Mouse (Mus musculus) spleen, embryonic (tissue): ENCODE measurements around the gene Mrpl47.
"Not testable (repeated sequence)": the region's sequence is repeated elsewhere in the genome, so short reads cannot be mapped to it uniquely, and the experiment has no call there.

Source experiments
- CTCF ChIA-PET: fragments of 350-600 bp; sonication (Branson Sonifier 250); formaldehyde crosslinking; loops from one replicate; lab custom pipeline; 2022; lab: Charles Lee

The Mrpl47 gene

DNA sequence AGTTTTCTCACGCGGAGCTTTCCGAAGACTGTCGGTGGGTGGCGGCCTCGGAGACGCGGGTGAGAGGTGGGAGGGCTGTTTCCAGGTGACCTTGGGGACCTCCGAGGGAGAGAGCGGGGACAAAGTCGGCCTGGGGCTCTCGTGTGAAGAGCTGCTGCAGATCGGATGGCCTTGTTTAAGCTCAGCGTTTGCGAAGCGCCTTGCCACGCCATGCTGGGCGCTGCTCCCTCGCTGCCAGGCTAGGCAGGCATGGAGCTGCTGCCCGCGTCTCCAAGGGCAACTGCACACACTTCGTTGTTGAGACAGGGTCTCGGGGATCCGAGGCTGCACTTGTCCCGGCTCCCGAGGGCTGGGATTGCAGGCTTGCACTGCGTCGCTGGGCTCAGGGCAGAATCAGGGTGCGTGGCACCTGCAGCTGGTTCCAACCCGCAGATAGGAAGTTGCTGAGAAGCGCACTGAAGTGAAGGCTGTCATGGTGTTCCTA, at the start of gene Mrpl47:
Gene Mrpl47, minus strand, starts transcription at position 434 of the 484 bp plus-strand sequence.
- CTCF ChIA-PET, result interaction anchor here (1.2 kb wide), 1 partner anchor 27 kb away, joined by 3 read pairs; no protein-coding TSS in a partner anchor

DNA sequence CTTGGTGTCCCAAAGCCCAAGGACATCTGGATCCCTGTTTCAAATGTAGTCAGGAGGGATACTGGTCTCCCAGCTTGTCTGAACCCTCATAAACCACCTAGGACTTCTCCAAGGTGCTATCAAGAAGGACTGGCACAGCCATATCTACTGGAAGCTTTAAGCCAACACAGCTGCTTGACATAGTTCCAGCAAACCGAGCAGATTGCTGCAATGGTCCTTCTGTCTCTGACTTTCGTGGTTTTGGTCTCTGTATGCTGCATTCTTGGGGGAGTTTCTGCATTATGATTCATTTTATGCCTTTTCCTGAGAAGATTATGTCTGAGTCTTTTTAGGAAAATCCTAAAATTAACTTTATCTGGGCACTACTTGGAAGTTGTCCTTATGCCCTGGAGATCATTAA, 33.4 kb upstream of the Mrpl47 start:
- CTCF ChIA-PET, result no interaction called here

DNA sequence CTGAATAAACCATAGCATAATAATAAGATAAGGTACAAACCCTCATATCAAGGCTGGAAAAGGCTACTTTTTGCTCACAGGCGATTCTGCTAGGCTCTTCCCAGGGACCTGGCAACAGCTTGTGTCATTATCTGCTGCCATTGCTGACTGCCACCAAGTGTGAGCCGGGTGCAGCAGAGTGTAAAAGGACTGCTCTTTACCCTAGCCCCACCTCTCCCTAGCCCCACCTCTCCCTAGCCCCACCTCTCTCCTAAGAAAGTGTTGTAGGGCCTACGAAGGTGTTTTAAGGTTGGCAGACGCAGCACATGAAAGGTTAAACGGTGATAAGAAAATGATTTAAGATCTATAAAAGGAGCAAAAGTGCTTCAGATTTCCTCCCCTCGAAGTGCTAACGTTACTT, 26.5 kb upstream of the Mrpl47 start:
- CTCF ChIA-PET, result no interaction called here

DNA sequence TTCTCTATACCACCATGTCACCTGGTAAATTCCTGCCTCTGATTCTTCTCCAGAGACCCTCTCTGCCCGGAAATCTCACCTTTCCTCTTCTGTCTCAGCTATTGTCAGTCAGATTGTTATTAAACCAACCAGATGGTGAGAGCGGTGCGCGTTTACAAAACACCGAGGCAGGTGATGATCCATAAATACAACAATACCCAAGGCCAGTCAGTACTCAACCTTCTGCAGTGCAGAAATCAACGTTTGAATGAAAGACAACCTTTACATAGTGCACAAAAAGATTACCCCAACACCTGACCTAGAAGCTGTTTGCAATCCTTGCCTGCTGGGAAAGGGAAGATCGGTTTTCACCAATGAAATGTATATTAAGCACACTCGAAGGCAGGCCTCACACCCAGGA, 25.6 kb upstream of the Mrpl47 start:
- CTCF ChIA-PET, result no interaction called here

DNA sequence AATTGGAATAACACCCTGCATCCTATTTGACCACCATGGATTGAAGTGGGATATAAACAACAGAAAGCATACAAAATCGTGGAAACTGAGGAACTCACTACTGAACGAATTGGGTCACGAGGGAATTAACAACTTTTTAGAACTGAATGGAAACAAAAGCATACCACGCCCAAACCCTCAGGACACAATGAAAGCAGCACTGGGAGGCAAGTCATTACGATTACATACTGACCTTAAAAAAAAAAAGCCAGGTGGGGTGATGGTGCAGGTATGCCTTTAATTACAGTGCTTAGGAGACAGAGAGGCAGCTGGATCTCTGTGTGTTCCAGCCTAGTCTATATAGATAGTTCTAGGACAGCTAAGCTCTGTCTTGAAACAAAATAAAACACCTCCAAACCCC, 21.8 kb upstream of the Mrpl47 start:
- CTCF ChIA-PET, result no interaction called here

DNA sequence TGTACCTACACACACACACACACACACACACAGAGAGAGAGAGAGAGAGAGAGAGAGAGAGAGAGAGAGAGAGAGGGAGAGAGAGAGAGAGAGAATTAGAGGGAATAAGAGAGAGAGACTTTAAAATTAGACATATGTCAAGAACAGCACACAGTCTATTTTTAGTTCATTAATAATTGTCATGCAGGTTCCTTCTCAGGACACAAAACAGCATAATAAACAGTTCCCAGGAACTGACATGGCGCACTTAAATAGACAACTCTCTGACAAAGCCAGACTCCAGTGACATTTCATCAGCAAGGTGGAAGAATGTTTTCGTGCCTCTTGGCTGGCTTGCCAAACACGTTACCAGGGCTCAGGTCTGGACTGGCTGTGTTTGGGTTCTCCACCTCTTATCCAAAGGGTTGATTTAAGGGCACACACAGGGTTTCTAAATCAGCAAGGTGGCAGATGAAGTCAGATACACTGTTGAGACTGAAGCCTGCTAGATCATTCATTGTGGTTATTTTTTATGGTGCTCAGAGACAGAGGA, 17.0 kb upstream of the Mrpl47 start:
- CTCF ChIA-PET, result no interaction called here

DNA sequence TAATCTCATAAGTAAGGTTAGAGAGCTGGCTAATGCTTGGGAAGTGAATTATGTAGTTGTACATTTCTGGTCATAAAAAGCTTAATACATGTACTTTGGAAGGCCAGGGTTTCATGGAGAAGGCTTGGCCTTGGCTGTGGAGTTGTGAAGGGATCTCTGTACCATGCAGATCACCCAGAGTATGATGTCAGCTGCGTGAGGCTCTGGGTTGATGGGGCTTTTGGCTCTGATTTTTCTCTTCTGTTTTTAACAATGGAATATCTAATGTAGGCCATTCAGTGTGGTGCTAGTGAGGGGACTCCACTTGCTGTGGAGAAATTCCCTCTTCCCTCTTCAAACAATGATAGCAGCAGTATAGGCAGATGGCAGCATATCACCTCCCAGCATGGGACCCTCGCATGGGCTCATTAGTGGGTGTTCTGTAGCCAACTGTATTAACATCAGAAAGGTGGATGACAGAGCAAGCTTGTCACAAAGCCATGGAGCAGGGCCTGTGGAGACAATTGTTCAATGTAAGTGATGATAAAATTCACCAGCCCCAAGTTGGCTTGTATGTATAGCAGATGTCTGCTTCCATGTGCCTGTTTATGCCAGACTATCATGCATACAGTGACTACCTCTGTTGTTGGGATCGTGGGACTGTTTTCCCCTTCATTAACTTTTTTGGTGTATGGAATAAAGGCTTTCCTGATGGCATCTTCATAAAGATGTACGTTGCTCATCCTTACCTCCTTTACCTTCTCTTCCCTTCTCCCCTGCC, 12.6 kb upstream of the Mrpl47 start:
- CTCF ChIA-PET, result no interaction called here

DNA sequence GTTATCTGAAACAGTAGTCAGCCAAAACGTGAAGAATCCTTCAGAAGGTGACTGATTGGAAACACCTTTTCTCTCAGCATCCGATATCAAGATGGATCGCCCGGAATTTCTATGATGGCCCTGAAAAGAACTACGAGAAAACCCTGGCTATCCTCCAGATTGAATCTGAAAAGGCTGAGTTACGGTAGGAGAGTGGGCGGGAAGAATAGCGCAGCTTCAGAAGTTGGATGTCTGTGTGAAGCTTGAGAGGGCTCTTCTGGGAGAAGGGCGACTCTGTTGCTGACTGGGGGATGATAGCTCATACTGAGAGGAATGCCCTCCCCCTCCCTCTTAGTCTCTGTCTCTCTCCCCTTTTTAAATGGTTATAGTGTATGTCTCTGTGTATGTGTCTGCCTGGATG, 11.0 kb upstream of the Mrpl47 start:
- CTCF ChIA-PET, result no interaction called here

DNA sequence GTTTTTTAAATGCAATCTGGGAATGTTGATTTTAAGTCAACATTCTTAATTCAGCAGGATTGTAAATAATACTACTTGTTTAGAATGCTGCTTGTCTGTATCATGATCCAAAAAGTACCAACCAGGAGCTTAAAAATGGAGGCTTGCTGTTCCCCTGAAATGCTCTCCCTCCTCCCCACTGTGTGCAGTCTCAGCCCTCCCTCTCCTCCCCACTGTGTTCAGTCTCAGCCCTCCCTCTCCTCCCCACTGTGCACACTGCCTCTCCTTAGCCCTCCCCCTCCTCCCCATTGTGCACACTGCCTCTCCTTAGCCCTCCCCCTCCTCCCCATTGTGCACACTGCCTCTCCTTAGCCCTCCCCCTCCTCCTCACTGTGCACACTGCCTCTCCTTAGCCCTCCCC, 8.0 kb upstream of the Mrpl47 start:
- CTCF ChIA-PET, result not testable (repeated sequence)

DNA sequence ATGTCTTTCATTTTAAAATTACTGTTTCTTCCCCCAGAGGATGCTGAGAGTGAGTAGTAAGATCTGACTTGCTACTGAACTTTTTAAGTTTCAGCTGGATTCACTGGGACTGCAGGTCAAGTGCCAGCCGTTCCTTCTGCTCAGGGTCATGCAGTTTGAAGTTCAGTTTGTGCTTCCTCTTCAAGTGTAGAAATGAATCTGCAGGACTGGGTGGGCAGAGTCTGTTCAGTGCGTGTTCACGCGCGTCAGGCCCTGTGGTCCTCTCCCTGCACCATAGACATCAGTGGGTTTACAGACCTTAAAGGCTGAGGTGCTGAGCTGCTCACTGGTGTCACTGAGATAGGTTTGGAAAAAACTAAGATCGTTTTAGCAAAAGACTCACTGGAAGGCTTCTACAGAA, 7.6 kb upstream of the Mrpl47 start:
- CTCF ChIA-PET, result no interaction called here

DNA sequence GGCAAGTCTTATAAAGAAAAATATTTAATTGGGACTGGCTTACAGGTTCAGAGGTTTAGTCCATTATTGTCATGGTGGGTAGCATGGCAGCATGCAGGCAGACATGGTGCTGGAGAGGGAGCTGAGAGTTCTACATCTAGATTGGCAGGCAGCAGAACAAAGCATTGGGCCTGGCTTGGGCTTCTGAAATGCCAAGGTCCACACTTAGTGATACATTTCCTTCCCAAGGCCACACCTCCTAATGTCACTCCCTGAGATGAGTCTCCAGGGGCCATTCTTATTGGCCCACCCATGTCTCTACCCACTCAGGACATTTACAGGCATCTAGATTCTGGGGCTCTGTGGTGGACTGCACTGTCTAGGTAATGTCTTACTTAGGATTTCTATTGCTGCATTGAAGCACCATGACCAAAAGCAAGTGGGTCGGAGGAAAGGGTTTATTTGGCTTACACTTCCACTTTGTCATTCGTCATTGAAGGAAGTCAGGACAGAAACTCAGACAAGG, 4.9 kb upstream of the Mrpl47 start:
- CTCF ChIA-PET, result no interaction called here

DNA sequence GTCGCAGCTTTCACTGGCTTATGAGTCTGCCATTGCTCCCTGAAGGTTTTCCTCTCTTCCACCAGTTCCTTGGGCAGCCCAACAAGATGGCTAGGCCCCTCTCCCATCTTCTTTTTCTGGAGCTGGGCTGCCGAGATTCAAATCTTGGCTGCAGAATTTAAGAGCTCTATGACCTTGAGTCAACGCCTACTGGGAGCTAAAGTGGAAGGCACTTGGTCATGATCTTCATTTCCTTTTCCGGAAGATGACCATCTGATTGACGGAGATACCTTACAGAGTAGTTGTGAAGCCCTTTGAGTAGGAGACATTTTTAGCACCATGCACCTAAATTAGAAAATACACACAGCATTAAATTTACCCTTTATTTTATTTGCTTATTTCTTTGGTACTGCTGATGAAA, 1.1 kb upstream of the Mrpl47 start:
- CTCF ChIA-PET, result no interaction called here

DNA sequence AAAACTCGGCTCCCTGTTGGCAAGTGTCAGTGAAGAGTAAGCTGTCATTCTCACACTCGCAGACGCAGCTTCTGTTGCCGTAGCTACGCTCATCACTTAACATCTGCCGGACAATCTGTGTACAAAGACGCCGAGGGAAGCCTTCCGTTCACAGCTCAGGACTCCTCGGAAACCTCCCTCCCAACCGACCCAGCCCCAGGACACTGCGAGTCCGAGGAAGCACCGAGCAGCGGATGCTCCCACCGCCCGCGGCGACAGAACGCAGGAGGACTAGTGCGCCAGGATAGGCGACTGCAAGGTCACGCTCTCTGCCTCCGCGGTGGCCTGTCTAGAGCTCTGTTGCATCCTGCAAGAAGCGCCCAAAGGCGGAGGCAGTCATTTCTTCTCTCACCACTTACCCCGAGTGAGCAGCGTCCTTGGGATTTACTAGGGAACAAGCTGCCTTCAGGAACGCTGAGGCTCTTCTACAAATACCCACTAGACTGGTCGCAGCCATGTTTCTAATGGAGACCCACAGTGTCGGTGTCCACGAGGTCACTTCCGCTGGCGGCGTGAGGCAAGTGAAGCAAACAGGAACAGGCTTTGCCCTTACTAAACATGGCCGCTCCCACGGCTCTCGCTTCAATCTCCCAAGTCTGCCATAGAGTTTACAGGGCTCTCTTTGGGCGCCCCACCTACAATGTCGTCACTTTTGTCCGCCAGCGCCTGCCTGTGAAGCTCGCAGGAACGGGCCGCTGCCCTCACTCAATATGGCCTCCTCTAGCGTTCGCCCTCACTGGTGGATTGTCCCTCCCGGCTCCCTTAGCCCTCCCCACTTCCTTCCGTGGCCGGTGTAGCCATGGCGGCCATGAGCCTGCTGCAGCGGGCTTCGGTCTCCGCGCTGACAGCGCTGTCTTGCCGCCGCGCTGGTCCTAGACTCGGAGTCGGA, 897 bp downstream of the Mrpl47 start, which contains the start of gene Ndufb5:
Gene Ndufb5, plus strand, starts transcription at position 747 of the 928 bp plus-strand sequence.
- CTCF ChIA-PET, result interaction anchor here (1.2 kb wide), 1 partner anchor 27 kb away, joined by 3 read pairs; no protein-coding TSS in a partner anchor

DNA sequence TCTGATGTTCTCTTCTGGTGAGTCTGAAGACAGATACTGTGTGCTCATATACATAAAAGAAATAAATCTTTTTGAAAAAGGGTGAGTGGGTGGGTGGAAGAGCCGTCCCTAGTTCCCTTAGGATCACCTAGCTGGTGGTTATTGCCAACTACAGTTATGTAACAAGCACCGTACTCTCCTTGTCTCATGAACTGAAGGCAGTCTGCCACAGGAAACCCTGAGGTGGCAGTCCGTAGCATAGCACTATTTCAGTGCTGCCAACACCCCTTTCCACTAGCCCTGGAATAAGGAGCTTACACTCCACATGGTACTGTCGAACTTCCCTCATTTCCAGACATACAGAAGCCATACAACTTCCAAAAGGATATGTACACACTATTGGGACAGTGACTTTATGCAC, 9.5 kb downstream of the Mrpl47 start:
- CTCF ChIA-PET, result no interaction called here

DNA sequence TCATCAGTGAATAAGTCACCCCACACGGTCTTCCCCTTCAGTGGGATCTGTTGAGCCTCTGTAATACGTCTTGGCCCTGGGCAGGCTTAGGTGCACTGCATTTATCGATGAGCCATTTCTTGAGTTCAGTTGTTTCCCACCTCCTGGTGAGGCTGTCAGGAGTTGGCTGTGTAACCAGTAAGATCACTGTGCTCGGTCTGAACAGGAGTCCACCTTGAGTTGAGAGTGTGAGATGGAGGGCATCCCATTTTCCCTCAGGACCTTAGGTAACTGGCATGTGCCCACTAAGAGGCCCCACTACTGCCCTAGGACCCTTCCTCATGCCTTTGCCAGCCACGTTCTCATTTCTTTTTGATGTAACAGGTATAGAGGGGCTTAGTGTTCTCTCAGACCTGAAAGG, 11.5 kb downstream of the Mrpl47 start:
- CTCF ChIA-PET, result no interaction called here

DNA sequence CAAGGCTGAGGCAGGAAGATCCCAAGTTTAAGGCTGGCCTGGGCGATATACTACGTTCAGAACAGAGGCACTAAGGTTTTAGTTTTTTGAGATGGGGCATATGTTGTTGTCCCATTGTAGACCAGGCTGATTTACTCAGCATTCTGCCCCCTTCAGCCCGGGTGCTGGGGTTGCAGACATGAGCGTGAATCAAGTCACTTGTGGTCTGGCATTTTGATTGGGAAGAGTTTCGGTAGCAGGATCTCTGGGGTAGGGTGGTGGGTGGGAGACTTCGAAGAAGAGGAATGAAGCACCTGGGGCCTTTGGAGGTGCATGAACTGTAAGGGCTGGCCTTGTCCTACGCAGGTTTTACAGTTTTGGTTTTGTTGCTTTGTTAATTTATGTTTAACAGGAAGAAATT, 13.2 kb downstream of the Mrpl47 start:
- CTCF ChIA-PET, result no interaction called here

DNA sequence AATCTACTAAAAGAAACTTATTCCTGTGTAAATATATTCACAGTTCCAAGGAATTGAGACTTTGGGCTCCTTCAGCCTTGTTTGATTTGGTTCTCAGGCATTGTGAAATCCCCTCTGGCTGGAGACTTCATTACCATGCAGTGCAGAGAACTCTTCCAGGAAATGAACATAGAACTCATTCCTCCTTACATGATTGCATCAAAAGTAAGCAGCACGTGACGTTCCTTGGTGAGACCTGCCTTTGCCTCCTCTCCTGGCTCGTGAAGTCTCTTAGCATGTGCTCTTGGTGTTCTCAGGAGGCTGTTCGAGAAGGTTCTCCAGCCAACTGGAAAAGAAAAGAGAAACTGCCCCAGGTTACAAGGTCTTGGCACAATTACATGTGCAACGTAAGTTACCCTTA, 19.1 kb downstream of the Mrpl47 start:
- CTCF ChIA-PET, result no interaction called here

DNA sequence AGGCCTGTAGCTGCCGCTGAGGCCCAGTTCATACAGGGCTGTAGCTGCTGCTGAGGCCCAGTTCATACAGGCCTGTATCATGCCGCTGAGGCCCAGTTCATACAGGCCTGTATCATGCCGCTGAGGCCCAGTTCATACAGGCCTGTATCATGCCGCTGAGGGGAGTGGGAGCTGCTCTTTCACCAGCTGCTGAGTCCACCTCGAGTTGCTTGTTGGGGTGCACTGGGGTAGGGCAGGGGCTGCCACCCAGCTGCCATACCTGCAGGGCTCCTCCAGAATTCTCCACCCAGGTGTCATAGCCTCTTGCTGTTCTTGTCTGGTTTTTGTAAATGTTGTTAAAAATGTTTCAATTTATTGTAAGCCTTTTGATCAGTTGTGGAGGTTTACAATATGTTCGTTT, 20.0 kb downstream of the Mrpl47 start:
- CTCF ChIA-PET, result not testable (repeated sequence)

DNA sequence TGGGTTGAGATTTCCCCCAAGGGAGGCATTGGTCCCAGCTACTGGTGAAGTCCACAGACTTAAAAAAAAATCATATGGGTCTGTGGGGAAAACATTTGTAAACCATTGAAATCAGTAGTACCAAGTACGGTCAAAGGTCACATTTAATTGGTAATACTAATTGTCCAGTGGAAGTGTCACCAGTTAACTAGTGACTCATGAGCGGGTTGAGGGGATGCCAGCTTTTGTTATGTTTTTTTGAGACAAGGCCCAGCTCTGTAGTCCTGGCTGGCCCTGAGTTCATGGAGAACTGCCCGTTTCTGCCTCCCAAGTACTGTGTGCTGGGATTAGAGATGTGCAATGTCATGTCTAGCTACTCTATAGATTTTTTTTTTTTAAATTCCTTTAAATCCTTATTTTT, 23.7 kb downstream of the Mrpl47 start:
- CTCF ChIA-PET, result interaction anchor here (0.6 kb wide), 1 partner anchor 10 kb away, joined by 3 read pairs; no protein-coding TSS in a partner anchor

DNA sequence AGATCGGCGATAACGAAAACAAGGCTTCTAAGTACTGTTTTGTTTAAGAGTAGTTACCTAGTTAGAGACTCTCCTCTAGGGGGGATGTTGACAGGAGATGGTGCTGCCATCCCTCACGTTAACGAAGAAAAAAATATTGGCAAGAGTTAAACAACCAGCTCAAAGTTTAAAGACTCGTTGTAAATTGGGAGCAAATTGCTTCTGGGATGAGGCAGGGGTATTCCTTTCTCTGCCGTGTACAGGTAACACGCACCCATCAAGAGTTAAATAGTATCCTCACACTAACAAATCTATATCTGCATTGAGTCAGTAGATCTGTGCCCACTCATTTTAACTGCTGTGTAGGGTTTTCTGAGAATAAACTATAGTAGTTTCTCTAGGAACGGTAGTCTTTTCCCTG, 28.0 kb downstream of the Mrpl47 start:
- CTCF ChIA-PET, result no interaction called here

DNA sequence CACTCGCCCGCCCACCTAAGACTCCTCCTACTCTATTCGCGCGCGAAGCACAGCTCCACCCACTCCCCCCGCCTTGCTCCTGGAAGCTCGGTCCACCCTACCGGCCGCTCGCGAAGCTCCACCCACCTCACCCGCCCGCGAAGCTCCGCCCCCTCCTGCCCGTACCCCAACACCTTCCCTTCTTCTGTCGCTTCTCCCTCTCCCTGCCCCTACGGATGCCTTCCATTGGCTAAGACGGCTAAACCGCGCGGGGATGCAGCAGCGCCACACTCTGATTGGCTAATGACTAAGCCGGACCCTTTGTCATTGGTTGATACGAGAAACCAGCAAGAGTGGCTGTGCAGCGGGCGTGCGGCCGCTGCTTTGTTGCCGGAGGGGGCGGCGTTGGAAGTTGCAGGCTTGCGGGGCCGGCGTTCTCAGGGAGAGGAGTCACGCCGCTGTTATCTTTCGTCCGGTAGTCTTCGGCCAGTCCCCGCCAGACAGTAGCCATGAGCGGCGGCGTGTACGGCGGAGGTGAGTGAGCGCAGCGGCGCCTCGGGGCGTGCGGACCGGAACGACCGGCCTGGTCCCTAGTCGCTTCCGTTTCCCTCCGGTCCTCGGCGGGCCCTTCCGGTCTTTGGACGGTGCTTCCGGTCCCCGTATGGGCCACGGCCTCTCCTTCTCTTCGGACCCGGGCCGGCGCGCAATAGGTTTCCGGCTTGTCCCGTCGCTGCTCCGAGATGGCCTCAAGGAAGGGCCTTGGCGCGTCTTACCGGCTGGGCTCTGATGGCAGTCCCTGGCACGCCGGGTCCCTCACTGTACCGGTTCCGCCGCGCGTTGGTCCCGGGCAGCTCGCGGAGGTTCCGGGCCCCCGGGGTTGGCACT, 28.8 kb downstream of the Mrpl47 start:
- CTCF ChIA-PET, result no interaction called here
